Mouse (Mus musculus): Measurements from ENCODE around the gene Trpm8. TPM values are rescaled to one million over a fixed set of nuclear protein-coding genes. Genes with fewer than 3 reads are reported as not detected.

Gene Trpm8
- polyA plus RNA-seq, 1 experiment, result not detected

DNA sequence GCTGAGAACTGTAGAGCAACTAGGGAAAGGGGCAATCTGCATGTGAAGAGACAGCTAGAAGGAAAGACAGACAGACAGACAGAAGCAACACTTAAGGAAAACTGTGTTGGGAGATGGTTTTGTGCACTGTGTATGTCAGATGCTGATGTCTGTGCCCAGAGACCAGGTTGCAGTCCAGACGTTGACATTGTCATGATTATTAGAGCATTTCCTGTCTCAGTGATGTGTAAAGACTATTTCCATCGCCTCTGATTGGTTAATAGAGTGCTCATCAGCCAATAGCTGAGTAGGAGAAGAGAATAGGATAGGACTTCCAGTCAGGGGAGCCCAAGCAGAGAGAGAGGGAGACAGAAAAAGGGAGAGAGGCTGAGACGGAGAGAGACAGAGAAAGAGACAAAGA lies 155.1 kb downstream of the Trpm8 start:
- Histone ChIP-seq H3K27ac (ENCODE audit: insufficient read depth, low read depth, low read length) (no peak overlapping the region), H3K36me3 (ENCODE audit: control insufficient read depth, insufficient read depth, low read length) (no peaks in the 10 kb centered on the region), H3K4me3 (ENCODE audit: low read depth, low read length) (no peak overlapping the region), H3K4me1 (ENCODE audit: control insufficient read depth, insufficient read depth, insufficient read length, low read length) (peaks cover 3% of the 10 kb centered on the region), H3K27me3 (ENCODE audit: control insufficient read depth, insufficient read depth, low read length) (no peaks in the 10 kb centered on the region)
- 53% methylated on average over 3 of the region's 3 CpGs for WGBS
- TF ChIP-seq POLR2A (IDR thresholded peaks at IDR 0.05; ENCODE audit: low read depth, low read length) (no peak), CTCF (IDR thresholded peaks at IDR 0.05; ENCODE audit: extremely low read depth, insufficient read length, insufficient replicate concordance, low read depth, low read length) (no peak)

DNA sequence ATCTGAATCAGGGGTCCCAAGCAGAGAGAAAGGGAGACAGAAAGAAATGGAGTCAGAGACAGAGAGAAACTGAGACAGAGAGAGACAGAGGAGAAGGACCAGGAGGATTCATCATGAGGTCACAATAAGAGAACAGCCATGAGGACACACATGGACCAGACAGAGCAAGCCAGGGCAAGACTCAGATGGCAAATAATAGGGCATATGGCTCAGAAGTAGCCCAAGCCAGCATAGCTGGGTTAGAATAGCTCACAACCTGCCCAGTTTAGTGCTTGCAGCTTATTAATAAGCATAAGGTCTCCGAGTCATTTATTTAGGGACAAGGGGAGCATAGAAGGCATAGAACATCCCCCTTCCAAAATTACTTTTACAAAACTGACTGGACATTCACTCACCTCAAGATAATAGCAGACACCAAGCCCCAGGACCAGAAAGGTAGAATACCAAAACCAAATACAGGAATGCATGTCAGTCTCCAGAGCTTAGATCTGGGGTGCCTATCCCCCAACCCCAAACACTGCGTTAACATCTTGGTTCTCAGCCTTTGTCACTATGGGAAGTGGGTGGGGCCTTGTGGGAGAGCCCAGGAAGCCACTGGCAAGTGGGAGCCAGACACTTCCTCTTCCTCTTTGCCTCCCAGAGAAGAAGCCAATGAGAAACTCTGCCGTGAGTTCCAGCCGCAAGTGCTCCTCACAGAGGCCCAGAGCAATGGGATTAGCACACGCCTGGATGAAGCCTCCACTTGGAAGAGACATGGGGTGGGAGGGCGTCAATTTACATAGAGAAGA lies 155.8 kb downstream of the Trpm8 start:
- TF ChIP-seq CTCF (IDR thresholded peaks at IDR 0.05; ENCODE audit: extremely low read depth, insufficient read length, insufficient replicate concordance, low read depth, low read length), result no peak
- no peak for TF ChIP-seq POLR2A (IDR thresholded peaks at IDR 0.05; ENCODE audit: low read depth, low read length)
- Histone ChIP-seq H3K27me3 (ENCODE audit: control insufficient read depth, insufficient read depth, low read length) (no peaks in the 10 kb centered on the region), H3K27ac (ENCODE audit: insufficient read depth, low read depth, low read length) (no peak overlapping the region), H3K36me3 (ENCODE audit: control insufficient read depth, insufficient read depth, low read length) (no peaks in the 10 kb centered on the region), H3K4me1 (ENCODE audit: control insufficient read depth, insufficient read depth, insufficient read length, low read length) (peaks cover 3% of the 10 kb centered on the region), H3K4me3 (ENCODE audit: low read depth, low read length) (no peak overlapping the region)
- 73% methylated on average over 6 of the region's 6 CpGs for WGBS

DNA sequence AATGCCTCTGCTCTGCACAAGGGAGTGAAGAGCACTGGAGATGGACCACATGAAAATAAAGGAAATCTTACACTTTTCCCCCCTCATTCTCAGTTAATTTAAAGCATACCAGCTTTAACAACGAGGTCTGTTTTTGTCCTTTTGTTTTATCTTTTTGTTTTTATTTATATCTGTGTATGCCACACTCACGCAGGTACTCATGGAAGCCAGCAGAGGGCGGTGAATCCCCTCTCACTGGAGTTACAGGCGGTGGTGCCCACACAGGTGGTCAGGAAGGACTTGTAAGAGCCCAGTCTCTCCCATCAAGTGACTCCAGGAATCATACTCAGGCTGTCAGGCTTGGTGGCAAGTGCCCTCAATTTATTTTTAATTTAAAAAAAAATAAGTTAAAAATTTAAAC lies 156.6 kb downstream of the Trpm8 start:
- 78% methylated on average over 4 of the region's 4 CpGs for WGBS
- no peak overlapping the region for H3K27ac ChIP-seq (ENCODE audit: insufficient read depth, low read depth, low read length)

DNA sequence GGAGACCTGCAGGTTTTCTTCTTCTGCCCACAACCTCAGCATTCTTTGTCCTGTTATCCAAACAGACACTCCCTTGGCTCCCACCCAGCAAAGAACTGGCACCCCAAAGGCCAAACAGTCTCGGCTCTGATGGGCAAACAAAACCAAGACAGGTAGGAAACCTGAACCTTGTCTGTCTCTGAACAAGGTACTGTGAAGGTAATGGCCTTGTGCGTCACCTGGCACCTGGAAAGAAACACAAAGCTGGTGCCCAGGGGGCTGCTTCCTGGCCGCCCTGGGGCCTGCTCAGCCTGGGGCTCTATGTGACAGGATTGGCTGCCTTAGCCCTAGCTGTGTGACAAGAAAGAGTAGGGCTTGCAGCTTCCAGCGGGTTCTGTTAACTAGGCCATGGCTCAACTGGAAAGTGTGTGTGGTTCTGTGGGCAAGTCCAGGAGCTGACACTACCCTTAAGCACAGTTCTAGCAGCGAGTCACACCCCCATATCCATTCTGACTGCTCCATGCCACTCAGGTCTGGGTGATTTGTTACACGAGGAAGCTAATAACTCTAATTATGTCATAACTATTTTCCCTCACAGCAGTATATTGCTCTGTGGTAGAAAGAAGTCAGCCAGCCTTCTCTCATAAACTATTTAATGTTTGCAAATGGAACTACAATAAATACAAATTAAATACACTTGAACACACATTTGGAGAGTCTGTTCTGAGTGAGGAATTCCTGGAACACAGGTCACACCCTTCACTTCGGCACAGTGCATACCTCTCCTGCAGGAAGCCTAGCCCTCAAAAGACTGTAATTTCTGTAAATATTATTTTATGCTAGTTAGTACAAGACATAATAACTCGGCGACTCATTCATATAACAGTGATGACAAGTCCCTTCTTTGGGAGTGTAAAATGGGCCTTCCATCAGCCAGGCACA lies 160.0 kb downstream of the Trpm8 start:
- TF ChIP-seq CTCF (IDR thresholded peaks at IDR 0.05; ENCODE audit: extremely low read depth, insufficient read length, insufficient replicate concordance, low read depth, low read length), result no peak
- TF ChIP-seq POLR2A (IDR thresholded peaks at IDR 0.05; ENCODE audit: low read depth, low read length), result no peak
- 24% methylated on average over 9 of the region's 9 CpGs for WGBS

More for the DNA sequence above, 156.6 kb downstream of the Trpm8 start:
- TF ChIP-seq CTCF (IDR thresholded peaks at IDR 0.05; ENCODE audit: extremely low read depth, insufficient read length, insufficient replicate concordance, low read depth, low read length) (no peak), POLR2A (IDR thresholded peaks at IDR 0.05; ENCODE audit: low read depth, low read length) (no peak)
- no peak overlapping the region for H3K4me3 ChIP-seq (ENCODE audit: low read depth, low read length)
- no peaks in the 10 kb centered on the region for H3K36me3 ChIP-seq (ENCODE audit: control insufficient read depth, insufficient read depth, low read length)
- peaks cover 3% of the 10 kb centered on the region for H3K4me1 ChIP-seq (ENCODE audit: control insufficient read depth, insufficient read depth, insufficient read length, low read length)
- no peaks in the 10 kb centered on the region for H3K27me3 ChIP-seq (ENCODE audit: control insufficient read depth, insufficient read depth, low read length)

More for the DNA sequence above, 160.0 kb downstream of the Trpm8 start:
- Histone ChIP-seq H3K36me3 (ENCODE audit: control insufficient read depth, insufficient read depth, low read length) (no peaks in the 10 kb centered on the region), H3K4me3 (ENCODE audit: low read depth, low read length) (no peak overlapping the region), H3K27me3 (ENCODE audit: control insufficient read depth, insufficient read depth, low read length) (no peaks in the 10 kb centered on the region), H3K4me1 (ENCODE audit: control insufficient read depth, insufficient read depth, insufficient read length, low read length) (peaks cover 3% of the 10 kb centered on the region), H3K27ac (ENCODE audit: insufficient read depth, low read depth, low read length) (0 out of 2 replicates have a peak overlapping the region, but pooled peaks have one; percentile 16)

Other genes starting within 250 kb of the Trpm8 start
- gene Ugt1a10, start 222.3 kb upstream of the Trpm8 start, polyA plus RNA-seq (2012; rRNA removed), result not detected in 2 replicates
- gene Ugt1a9, start 206.9 kb upstream of the Trpm8 start, polyA plus RNA-seq (2012; rRNA removed), result 0.36 and 0.37 TPM in 2 replicates
- not detected in 2 replicates for gene Ugt1a8, start 189.8 kb upstream of the Trpm8 start, polyA plus RNA-seq (2012; rRNA removed)
- 57.1 and 60.9 TPM in 2 replicates for gene Ugt1a7c, start 182.6 kb upstream of the Trpm8 start, polyA plus RNA-seq (2012; rRNA removed)
- 2.7 and 3.6 TPM in 2 replicates for gene Ugt1a6b, start 174.4 kb upstream of the Trpm8 start, polyA plus RNA-seq (2012; rRNA removed)
- gene Ugt1a6a, start 142.9 kb upstream of the Trpm8 start, polyA plus RNA-seq (2012; rRNA removed), result 2.1 and 12.2 TPM in 2 replicates
- 0.28 and 0.34 TPM in 2 replicates for gene Ugt1a5, start 111.6 kb upstream of the Trpm8 start, polyA plus RNA-seq (2012; rRNA removed)
- 0.09 and 0.38 TPM in 2 replicates for gene Ugt1a2, start 77.1 kb upstream of the Trpm8 start, polyA plus RNA-seq (2012; rRNA removed)
- gene Dnajb3, start 71.9 kb upstream of the Trpm8 start, polyA plus RNA-seq (2012; rRNA removed), result 2.7 and 5.3 TPM in 2 replicates
- gene Ugt1a1, start 65.7 kb upstream of the Trpm8 start, polyA plus RNA-seq (2012; rRNA removed), result 21.8 and 88.2 TPM in 2 replicates
- gene Mroh2a, start 50.7 kb upstream of the Trpm8 start, polyA plus RNA-seq (2012; rRNA removed), result 0.11 and 0.35 TPM in 2 replicates
- 22.9 and 23.4 TPM in 2 replicates for gene Hjurp, start within 50 bp of the Trpm8 start, polyA plus RNA-seq (2012; rRNA removed)
- not detected in 2 replicates for gene Spp2, start 129.3 kb downstream of the Trpm8 start, polyA plus RNA-seq (2012; rRNA removed)
- not detected in 2 replicates for gene Glrp1, start 232.4 kb downstream of the Trpm8 start, polyA plus RNA-seq (2012; rRNA removed)